Mouse (Mus musculus) lung, postnatal 36 days (tissue): ENCODE measurements at regions not wholly inside any gene's neighbourhood (a gene's known extent, or its start where the extent isn't known, plus 50 kb on each side); places are given as distances from the start of the nearest gene placed in this dataset.

Source experiments
- DNase-seq: peaks from one replicate; pipeline ENCODE4 v3.0.0; 2022; ENCODE audit warnings: mixed read lengths

DNA sequence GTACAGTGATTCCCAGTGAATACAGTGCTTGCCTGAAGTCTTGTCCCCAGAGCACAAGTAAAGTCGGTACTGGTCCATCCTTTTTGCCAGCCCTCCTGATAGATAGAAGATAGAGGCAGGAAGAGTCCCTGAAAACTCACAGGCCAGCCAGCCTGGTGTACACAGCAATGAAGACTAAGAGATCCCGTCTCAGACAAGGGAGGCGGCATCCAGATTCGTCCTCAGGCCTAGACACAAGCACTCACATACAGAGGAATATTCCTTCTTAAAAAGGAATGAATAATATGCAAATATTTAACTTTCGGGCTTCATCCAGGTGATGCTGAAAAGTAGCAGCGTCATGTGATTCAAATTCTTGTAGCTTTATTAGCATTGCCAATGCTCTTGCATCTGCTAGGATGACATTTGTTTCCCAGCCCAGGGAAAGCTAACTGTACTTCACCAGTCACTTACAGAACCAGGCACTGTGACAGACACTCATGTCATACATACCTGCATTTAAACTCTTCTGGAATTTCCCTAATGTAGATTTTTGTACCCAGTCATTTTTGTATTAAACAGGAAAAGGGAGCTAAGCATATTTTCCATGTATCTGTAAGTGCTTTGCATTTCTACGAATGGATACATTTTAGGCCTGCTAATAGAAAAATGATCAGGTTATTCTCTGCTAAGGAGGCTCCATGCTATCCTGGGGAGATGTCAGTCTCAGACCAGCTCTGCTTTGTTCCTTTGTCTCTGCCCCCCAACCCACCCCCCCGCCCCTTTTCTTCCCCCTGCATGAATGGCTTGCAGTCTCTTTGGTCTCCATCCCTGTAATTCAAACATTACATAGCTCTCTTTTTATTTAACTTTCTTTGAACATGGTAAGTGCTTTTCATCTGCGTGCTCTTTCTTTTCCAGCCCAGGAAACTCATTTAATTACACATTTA is 162.5 kb upstream of the Gm9747 start:
- DNase-seq, result no peak

DNA sequence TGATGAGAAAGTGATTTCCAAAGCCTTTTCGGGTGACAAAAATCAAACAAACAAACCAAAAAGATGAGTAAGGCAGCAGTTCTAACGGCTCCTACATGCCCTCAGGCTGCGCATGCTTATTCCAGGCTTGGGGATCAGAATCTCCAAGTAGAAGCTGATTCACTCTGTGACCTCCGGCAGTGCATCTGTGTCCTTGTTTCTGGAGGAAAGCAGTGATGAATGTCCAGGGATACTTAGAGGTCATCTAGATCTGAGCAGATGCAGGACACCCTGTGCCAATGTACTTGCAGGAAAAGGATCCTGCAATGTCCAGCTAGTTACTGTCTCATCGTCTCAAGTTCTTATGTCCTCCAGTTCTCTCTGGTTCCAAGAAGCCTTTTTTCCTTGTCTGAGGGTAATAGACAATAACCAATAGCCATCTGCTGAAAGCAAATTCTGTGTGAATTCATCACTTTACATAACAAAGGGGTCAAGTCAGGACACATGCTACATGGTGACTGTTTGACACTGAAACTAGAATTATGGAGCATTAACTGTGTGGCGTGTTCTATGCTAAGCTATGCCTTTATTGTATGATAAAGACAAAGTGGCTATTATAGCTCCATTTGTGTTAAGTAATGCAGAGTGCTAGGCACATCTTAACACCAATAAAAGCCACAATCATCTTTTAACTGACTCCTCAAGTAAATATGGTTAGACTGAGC is 143.6 kb upstream of the Gm9747 start:
- no peak for DNase-seq

DNA sequence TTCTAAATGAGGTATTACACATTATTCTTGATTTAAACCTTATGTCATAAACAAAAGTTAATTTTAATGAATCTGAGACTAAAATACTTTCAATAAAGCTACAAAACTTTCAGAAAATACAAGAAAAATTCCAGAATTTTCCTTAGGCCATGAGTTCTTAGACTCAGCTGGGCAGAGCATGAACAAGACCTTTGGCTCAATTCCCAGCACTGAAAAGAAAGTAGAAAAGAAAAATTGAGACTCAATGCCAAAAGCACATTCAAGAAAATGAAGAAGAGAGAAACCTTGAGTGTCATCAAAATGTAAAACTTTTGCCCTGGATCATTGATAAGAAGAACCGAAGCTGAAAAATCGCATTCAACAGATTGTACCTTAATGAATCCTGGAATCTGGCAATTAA is 137.8 kb upstream of the Gm9747 start:
- no peak for DNase-seq

DNA sequence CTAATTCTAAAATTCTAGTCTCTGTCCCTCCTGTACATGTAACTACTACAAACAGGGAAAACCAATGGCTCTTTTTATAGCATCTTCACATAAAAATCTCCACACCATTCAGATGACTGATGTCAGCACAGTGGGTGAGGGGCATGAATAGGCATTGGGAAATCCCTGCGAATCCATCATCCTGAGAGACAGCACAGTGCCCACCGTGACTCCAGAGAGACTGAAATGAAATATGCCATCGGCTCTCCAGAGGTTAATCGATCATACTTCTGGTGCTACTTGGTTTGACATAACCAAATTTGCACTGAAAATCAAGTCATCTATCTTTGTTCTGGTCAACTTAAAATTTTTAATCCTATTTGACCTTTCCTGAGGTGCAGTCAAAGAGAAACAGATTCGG is 126.2 kb upstream of the Gm9747 start:
- DNase-seq, result no peak

DNA sequence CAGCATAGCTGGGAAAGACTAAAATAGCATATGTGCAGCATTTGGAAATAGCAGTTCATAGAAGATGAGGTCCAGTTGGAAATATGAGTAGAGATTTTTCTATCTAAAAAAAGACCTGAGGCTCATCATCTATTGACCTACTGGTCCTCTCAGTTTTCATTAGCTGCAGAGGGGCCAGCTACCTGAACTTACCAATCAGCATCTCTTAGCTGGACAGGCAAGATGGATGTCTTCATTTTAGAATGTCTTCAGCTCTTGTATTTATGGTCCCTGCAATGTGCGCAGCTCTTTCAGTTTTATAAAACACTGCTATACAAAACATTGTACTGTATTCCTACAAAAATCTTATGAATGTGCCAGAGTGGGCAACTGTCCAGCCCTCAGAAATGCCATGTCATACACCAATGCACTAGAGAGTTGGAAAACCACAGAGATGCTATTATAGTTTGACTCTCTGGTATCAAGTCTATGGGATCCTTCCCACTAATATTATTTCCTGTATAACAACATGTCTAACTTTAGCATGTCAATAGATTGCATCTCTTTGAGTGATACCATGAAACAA is 122.8 kb upstream of the Gm9747 start:
- DNase-seq, result no peak

DNA sequence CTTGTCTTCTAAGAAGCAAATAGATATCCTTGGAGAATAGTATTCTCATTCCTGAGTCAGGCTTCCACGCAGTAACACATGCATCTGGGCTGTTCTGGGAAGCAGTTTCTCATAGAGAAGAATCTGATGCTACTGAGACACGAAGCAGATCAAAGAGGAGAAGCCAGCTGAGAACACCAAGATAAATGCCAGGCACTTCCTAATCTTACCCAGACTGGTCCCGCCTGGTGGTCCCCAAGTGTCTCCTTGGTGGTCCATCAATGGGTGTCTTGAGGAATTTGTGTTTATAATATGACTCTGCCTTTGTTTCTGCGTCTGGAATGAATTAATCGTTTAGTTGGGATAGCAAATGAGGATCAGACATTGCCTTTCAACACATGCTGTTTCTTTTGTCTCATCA is 120.5 kb upstream of the Gm9747 start:
- DNase-seq, result no peak

DNA sequence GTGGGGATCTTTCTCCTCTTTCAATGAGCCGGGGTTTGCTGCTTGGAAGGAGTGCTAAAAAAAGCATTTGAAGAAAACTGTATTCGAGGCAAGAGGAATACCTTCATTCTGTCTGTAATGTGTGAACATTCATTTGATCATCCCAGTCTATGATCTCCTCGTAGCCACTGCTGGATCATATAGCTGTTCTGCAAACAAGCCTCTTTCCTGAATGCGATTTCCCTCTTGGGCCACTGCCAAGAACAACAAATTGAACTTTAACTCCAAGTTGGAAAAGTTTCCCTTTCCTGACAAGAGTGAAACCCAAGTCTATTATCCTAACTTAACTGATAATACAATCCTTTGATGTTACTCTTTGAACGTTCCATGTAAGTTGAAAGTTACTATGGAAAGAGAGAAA is 108.4 kb upstream of the Gm9747 start:
- peak; percentile 34 for DNase-seq

DNA sequence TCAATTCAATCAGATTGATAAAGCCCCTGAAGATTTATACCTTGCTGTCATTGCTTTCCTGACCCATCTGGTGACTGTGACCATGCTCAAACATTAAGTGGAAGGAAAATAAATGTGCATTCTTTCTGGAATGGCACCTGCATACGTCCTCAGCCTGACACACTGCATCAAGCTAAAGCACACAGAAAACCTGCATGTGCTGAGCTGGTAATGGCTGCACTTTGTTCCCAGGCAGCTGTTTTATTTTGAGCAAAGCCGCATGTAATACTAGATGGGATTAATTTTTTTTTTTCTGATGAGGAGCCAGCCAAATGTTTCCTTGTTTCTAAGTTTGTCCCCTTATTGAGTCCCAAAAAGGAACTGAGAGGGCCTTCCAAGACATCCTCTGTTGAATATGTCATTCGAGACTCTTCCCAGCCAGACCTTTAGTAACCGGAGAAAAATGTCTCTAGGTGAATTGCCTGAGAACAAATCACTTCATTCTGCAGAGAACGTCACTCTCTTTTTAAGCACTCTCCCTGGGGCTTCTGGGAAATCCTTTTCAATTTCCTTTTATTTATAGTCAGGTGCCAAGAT is 103.1 kb upstream of the Gm9747 start:
- DNase-seq, result no peak

DNA sequence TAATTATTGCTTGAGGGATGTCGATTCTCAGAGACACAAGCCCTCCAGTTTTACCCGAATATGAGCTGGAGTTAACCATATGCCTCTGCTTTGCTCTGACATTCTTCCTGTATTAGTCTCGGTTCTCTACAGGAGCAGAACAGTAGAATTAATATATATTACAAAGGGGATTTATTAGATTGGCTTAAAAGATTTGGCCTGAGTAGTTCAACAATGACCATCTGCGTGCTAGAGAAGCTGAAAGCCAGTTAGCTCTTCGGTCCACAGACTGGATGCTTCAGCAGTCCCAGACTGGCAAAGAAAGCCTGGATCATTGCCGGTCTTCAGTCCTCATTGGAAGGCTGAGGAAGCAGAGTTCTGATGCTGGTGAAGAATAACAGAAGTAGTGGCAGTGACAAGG is 100.4 kb upstream of the Gm9747 start:
- no peak for DNase-seq

DNA sequence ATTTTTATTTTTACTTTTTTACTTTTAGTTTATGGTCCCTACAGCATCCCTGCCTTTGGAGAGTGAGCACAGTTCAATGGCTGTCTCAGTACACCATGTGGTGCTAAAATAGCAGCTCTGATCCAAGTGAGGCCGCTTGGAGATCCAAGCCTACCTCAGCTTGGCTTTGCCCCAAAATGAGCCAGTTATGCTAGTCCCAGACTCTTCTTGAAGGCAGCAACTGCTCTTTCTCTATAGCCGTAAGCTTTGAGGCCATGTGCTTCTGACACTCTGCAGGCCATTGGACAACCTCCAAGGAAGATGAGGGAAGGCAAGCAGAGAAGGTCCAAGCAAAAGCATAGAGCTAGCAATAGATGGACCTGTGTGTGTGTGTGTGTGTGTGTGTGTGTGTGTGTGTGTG is 98.0 kb upstream of the Gm9747 start:
- no peak for DNase-seq

DNA sequence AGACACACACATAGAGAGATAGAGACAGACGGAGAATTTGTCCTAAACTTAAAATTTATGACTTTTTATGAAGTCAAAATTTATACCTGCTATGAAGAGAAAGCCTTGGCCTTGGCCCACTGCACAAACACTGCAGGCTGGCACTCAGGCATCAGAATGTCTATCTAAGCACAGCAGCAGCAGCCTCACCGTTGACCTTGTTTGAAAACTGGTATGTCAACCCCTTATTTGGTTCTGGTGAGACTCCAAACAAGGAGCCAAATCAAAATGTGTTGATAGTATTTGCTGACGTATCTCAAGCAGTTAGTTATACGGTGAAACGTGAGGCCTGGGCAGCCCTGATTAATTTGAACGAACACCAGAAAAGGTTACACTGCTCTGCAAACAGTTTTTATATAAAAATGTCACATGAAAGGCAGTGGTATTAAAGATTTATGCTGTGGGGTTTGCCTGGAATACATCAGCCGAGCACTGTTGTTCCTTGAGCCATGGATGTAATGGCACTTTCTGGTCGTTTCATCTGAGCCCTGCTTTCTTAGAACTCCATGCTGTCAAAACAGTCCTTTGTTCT is 97.1 kb upstream of the Gm9747 start:
- no peak for DNase-seq

DNA sequence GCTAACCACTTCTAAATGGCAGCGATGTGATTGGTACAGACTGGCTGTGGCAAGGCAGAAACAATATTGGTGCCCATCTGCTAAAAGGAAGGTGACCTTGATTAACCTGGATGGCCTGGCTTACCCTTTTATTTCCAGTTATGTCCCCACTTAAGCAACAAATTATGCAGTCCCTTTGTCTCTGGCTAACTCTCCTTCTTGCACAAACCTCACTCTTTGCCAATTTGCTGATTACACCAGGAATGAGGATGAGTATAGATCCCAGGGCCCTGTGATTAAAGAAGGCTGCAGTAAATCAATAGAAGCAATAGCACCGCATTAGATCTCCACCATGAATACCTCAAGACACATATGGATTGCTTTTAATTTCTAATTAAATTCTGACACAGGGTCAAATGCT is 87.7 kb upstream of the Gm9747 start:
- DNase-seq, result no peak

DNA sequence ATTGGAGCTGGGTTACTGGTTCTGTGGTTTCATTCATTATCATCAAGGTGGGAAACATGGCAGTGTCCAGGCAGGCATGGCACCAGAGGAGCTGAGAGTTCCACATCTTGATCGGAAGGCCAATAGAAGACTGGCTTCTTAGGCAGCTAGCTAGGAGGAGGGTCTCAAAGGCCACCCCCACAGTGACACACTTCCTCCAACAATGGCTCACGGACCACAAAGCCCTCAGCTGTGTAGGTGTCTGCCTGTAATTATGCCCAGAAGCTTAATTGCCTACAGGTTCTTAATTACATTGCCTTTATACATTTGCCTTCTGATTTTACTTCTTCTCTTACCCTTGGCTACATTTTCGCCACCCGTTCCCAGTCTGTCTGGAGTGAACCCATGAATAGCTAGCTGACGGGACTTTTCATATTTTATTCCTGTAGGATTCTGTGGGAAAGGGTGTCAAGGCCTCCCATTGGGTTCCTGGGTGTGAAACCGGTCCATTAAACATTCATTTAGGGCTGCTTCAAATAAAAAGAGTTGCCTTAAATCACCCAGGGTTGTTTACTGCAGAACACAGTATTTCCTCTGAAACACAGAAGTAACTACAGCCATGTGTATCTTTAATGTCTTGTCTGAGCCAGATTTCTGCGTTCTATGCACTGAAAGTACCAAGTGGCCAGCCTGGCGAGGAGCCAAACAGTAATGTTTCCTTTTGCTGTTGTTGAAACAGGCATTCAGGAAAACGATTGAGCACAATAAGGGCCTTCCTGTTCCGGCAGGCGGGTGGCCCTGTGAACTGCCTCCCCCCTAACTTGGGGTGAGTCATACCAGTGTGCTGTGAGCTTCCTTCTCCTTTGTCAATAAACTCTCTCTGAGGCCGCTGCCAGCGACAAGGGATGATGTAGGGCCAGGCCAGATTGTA is 82.4 kb upstream of the Gm9747 start:
- peak; percentile 89 for DNase-seq

DNA sequence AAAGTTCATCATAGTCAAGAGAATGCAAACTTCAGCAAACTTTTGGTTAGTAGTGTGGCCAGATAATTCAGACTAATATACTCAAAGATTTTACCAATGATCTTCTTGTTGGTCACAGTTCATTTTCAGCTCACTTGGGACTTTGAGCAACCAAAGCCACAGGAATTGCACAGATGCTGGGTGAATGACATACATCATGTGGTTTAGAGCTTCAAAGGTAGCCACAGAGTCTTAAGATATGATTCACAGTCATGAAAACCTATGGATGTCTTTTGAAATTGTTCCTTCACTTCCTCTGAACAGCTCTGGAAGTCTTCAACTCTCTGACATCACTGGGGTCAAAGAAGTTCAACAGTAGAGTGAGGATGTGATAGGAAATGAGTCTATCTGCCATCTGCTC is 77.0 kb upstream of the Gm9747 start:
- no peak for DNase-seq

DNA sequence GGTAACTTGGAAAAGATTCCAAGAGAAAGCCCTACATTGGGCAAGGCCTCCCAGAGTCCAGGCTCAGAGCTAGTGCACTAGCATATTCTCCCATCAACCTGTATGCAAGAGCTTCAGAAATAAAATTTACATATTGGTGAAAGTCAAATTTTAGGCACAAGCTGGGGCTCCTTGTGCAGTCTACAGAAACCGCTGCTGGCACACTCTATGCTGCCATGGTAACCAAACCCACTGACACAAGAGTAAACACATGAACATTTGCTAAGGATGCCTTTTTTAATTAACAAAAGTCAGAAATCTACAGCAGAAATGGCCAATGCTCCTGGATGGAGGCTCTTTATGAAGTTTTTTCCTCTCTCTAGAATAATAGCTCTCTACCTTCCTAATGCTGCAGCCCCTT is 75.9 kb upstream of the Gm9747 start:
- no peak for DNase-seq

DNA sequence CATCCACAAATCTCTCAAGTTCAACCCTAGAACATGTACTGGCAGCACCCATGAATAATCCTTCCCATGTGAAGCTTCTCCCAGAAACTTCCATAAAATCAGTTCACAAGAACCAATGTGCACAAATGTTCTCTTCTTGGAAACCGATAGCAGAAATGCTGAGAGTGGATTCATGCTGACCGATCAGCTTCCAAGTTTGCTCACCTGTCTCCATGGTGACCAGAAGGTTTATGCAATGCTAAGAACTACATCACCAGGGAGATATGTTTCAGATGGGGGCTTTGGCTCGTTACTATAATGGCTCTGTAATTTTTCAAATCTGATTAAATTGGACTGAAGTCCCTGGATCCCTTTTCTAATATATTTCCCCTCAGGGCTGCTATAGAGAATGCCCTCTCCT is 74.4 kb upstream of the Gm9747 start:
- DNase-seq, result no peak

DNA sequence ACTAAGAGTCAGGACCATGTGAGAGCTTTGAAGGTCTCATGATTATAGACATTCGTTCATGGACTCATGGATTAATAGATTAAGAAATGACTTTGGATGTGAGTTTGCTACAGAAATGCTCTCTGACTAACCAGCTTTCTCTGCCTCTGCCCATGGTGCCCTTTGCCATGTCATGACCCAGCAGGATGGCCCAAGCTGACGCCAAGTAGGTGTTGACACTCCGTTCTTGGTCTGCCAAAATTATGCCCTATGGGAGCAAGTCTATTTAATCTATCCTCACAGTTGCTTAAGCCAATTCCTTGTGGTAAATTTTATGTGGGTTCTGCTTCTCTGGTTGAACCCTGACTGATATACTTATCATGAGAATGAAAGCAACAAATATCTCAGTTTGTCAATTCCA is 73.7 kb upstream of the Gm9747 start:
- DNase-seq, result peak; percentile 2

DNA sequence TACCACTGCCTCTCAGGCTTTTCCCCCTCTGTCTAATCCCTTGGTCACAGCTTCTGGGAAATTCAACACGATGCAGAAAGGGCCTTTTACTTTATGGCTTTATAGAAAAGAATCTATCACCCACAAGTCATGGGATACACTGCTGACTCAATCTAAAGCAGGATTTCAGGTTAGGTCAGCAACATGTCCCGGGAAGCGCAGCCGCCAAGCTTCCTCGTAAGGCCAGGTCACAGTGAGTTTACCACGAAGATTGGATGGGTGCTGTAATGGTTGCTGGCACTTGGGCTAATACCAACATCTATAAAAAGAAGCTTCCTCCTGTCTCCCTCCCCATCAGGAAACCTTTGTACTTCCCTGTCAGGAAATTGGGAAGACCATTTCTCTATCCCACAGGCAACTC is 70.0 kb upstream of the Gm9747 start:
- DNase-seq, result no peak

DNA sequence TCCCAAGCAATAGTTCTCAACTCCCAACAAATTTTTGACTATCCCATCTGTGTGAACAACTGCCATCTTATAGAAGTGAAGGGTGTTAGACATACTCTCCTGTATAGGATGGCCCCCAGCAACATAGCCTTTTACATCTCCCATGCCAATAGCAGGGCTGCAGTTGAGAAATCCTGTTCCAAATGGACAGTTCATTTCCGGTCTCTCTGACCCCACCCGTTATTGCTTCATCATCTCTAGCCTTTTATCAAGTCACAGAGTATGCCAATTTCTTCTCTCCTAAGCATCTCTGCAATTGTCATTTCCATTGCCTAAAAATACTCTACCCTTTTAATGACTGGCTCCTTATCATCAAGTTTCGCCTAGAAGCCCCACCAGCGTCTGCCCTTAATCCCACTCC is 64.8 kb upstream of the Gm9747 start:
- no peak for DNase-seq

DNA sequence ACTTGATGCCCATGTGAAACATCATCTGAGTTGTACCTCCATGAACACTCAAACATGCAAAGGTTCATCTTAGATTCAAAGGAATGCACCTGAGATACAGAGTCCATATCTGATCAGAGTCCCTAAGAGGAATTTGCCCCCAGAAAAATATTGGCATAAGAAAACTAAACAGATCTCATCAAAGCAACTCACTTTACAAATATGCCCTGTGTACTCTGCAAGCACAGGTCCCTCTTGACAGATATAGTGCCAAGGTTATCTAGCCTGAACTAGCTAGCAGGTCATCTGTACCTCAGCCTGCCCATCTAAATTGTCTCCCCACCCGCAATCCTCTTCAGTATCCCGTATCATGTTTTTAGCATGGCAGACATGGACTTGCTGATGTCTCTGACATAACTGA is 64.0 kb upstream of the Gm9747 start:
- no peak for DNase-seq

DNA sequence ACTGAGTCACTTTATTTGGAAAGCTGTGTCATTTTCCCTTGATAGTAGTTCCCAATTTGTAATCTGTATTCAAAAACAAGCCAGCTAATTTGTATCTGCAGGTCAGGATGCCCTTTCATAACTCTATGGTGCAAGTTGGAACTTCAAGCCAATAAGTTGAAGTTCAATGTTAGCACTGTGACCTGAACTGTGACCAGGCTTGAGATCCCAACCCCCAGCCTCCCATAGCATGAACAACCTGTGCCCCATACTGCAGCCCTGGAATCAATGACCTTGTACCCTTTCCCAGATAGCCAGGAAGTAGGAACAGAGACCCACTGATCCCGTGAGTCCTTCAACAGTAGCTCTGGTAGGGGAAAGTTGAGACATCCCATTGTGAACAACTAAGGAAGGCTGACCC is 52.5 kb upstream of the Gm9747 start:
- no peak for DNase-seq
